Mouse (Mus musculus) midbrain, embryonic 15.5 days (tissue): ENCODE results near the gene 1700021F07Rik. TPM values are rescaled to one million over a fixed set of nuclear protein-coding genes. Genes with fewer than 3 reads are reported as not detected.

Experiments
- ATAC-seq: fragments of 200-750 bp; cut with Nextera tagmentation; replicated peaks from 2 replicates; pipeline ENCODE4 v1.8.0; 2017; ENCODE audit warnings: moderate TSS enrichment
- H3K27ac ChIP-seq: fragments of 300-500 bp; sonication (generic); 2 replicates; pipeline ENCODE4 v1.5.1; 2015; ENCODE audit warnings: mild to moderate bottlenecking, inconsistent platforms
- H3K27me3 ChIP-seq: fragments of 300-500 bp; sonication (generic); replicated peaks from 2 replicates; pipeline ENCODE4 v1.6.1; 2015; ENCODE audit warnings: inconsistent platforms
- H3K36me3 ChIP-seq: fragments of 300-500 bp; sonication (generic); replicated peaks from 2 replicates; pipeline ENCODE4 v1.6.1; 2015; ENCODE audit warnings: inconsistent platforms
- H3K4me1 ChIP-seq: fragments of 300-500 bp; sonication (generic); 2 replicates; pipeline ENCODE4 v1.6.1; 2015; ENCODE audit warnings: inconsistent platforms
- H3K4me2 ChIP-seq: fragments of 300-500 bp; sonication (generic); 2 replicates; pipeline ENCODE4 v1.6.1; 2015; ENCODE audit warnings: inconsistent platforms, mild to moderate bottlenecking, moderate library complexity
- H3K4me3 ChIP-seq: fragments of 300-500 bp; sonication (generic); 2 replicates; pipeline ENCODE4 v1.5.1; 2015; ENCODE audit warnings: mild to moderate bottlenecking, inconsistent platforms
- H3K9ac ChIP-seq: fragments of 300-500 bp; sonication (generic); 2 replicates; pipeline ENCODE4 v1.6.1; 2015; ENCODE audit warnings: mild to moderate bottlenecking, inconsistent platforms
- H3K9me3 ChIP-seq: fragments of 300-500 bp; sonication (generic); 2 replicates; pipeline ENCODE4 v1.6.1; 2016; ENCODE audit warnings: inconsistent platforms
- WGBS: fragments of 180-500 bp; shearing (Covaris S2); methylation state at CpG from one replicate; pipeline ENCODE4 v1.1.7; 2015; ENCODE audit warnings: mixed read lengths; 5-methylcytosine and 5-hydroxymethylcytosine counted together
- polyA plus RNA-seq: library from polyadenylated mRNA; unstranded; fragments of >200 nt; fragmentation: Nextera tagmentation; extraction: Ambion mirVana; gene quantifications from 2 replicates; pipeline ENCODE4 v1.2.1, GENCODE M21; 2015

1700021F07Rik gene
- not detected in 2 replicates for polyA plus RNA-seq

GRCm38 (mm10) chr2:173522376-173522775 lies at the start of gene 1700021F07Rik:
Gene 1700021F07Rik (plus strand): TSS chr2:173522586.
- 90% methylated on average over 18 of the region's 18 CpGs for WGBS
- no peak within 1 kb of the TSS for H3K4me2 ChIP-seq
- H3K27me3 ChIP-seq = no peaks in the 10 kb centered on the region
- no peak within 1 kb of the TSS for H3K9ac ChIP-seq
- no peak within 1 kb of the TSS for H3K27ac ChIP-seq
- H3K4me1 ChIP-seq = no peaks in the 10 kb centered on the region
- H3K4me3 ChIP-seq = no peak within 1 kb of the TSS
- no peak for ATAC-seq
- no peaks in the 10 kb centered on the region for H3K36me3 ChIP-seq
- H3K9me3 ChIP-seq = no peaks in the 10 kb centered on the region

DNA sequence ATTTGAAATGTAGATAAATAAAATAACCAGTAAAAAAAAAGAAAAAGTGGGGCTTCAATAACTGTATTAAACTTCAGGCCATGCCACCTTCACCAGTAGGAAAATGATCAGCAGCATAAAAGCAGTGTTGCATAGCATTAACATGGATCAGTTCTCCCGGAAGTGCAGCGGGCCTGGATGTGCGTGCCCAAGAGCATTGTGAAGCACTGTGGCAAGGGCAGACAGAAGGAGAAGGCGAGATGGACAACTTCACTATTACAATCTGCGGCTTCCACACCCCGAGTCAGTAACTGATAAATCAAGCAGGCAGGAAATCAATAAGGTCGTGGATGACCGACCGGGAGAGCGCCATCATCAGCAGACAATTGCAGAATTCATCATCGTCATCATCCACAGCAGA lies 49.2 kb upstream of the 1700021F07Rik start:
- ATAC-seq = no peak

GRCm38 (mm10) chr2:173479050-173479449 lies 43.3 kb upstream of the 1700021F07Rik start:
- no peak for ATAC-seq
- no peaks in the 10 kb centered on the region for H3K9me3 ChIP-seq
- no peak overlapping the region for H3K4me3 ChIP-seq
- H3K9ac ChIP-seq = no peak overlapping the region
- no peaks in the 10 kb centered on the region for H3K36me3 ChIP-seq
- H3K4me1 ChIP-seq = no peaks in the 10 kb centered on the region
- H3K27me3 ChIP-seq = no peaks in the 10 kb centered on the region
- no peak overlapping the region for H3K4me2 ChIP-seq
- no peak overlapping the region for H3K27ac ChIP-seq
- 94% methylated on average over 12 of the region's 12 CpGs for WGBS

More for the DNA sequence above, 49.2 kb upstream of the 1700021F07Rik start:
- Histone ChIP-seq H3K4me1 (no peaks in the 10 kb centered on the region), H3K36me3 (no peaks in the 10 kb centered on the region), H3K9me3 (no peaks in the 10 kb centered on the region), H3K27ac (no peak overlapping the region), H3K4me2 (no peak overlapping the region), H3K27me3 (no peaks in the 10 kb centered on the region), H3K4me3 (no peak overlapping the region), H3K9ac (no peak overlapping the region)
- WGBS = 60% methylated on average over 11 of the region's 11 CpGs

- WGBS = 94% methylated on average over 4 of the region's 4 CpGs
- Histone ChIP-seq H3K36me3 (no peaks in the 10 kb centered on the region), H3K9me3 (no peaks in the 10 kb centered on the region), H3K27me3 (no peaks in the 10 kb centered on the region), H3K4me1 (no peaks in the 10 kb centered on the region), H3K4me2 (no peak overlapping the region), H3K4me3 (no peak overlapping the region), H3K9ac (no peak overlapping the region), H3K27ac (no peak overlapping the region)
- no peak for ATAC-seq
Measured at GRCm38 (mm10) chr2:173484486-173484885, 37.9 kb upstream of the 1700021F07Rik start.

DNA sequence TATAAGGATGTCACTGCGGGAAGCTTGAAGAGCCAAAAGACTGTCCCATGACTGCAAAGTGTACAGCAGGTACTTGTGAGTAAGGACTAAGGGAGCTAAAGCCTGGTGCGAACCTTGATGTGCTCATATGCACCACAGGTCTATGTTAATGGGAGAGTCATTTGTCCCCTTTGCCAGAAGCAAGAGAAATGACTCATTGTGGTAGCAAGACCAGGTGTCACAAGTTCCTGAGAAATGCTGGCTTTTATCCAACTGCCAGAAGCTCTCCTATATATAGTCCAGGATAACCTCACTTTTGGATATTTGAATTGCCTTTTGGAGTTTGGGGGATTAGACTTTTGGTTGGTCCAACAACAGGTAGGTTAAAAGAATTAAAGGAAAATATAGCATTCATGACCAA lies 22.8 kb upstream of the 1700021F07Rik start:
- Histone ChIP-seq H3K9me3 (no peaks in the 10 kb centered on the region), H3K27me3 (no peaks in the 10 kb centered on the region), H3K4me2 (no peak overlapping the region), H3K36me3 (no peaks in the 10 kb centered on the region), H3K4me1 (no peaks in the 10 kb centered on the region), H3K9ac (no peak overlapping the region), H3K4me3 (no peak overlapping the region), H3K27ac (no peak overlapping the region)
- 92% methylated on average over 2 of the region's 2 CpGs for WGBS
- no peak for ATAC-seq

- H3K9ac ChIP-seq = no peak overlapping the region
- no peak overlapping the region for H3K4me3 ChIP-seq
- H3K4me2 ChIP-seq = no peak overlapping the region
- H3K27me3 ChIP-seq = no peaks in the 10 kb centered on the region
- H3K9me3 ChIP-seq = 0 out of 2 replicates have a peak, but pooled peaks cover 2% of the 10 kb centered on the region
- no peaks in the 10 kb centered on the region for H3K36me3 ChIP-seq
- ATAC-seq = no peak
- no peak overlapping the region for H3K27ac ChIP-seq
- WGBS = 90% methylated on average over 6 of the region's 6 CpGs
- H3K4me1 ChIP-seq = peaks cover 3% of the 10 kb centered on the region; the same call in 1 of the 2 replicates
Measured at GRCm38 (mm10) chr2:173513977-173514376, 8.4 kb upstream of the 1700021F07Rik start.

- H3K4me3 ChIP-seq = no peak overlapping the region
- ATAC-seq = no peak
- H3K27me3 ChIP-seq = no peaks in the 10 kb centered on the region
- H3K9me3 ChIP-seq = 0 out of 2 replicates have a peak, but pooled peaks cover 2% of the 10 kb centered on the region
- WGBS = 69% methylated on average over 6 of the region's 6 CpGs
- H3K4me1 ChIP-seq = peaks cover 3% of the 10 kb centered on the region; the same call in 1 of the 2 replicates
- H3K9ac ChIP-seq = no peak overlapping the region
- no peak overlapping the region for H3K4me2 ChIP-seq
- no peak overlapping the region for H3K27ac ChIP-seq
- H3K36me3 ChIP-seq = no peaks in the 10 kb centered on the region
Measured at GRCm38 (mm10) chr2:173515186-173515585, 7.2 kb upstream of the 1700021F07Rik start.

DNA sequence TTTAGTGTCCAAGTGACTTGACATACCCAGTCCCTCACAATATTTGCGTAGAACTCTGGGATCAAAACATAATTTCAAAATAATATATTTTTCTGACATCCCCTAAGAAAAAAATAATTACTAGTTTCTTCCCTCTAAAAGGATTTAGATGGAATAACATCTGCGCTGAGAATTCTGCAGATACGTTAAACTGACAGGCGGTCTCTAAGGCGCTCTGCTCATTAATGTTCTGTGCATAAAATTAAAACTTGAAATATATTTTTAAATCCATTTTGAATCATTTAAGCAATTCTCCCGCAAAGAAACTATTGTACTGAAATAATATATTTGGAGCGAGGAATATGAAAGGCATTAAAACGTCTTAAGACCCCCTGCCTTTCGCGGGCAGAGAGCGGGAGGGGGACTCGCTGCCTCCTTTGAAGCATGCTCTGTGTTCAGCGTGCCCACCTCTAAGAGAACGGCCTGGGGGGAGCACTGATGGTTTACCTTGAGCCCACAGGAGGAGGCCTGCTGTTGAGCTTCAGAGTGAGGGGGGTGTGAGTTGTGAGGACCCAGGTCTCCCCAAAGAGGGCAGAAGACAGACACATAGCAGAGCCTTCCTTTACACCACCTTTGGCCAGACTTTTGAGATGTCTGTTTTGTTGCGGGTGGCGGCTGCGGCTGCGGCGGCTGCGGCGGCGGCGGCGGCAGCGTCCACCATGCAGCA lies 6.1 kb upstream of the 1700021F07Rik start:
- ATAC-seq = 0 out of 2 replicates have a peak, but pooled peaks have one; percentile 24
- Histone ChIP-seq H3K9me3 (no peaks in the 10 kb centered on the region), H3K36me3 (no peaks in the 10 kb centered on the region), H3K27ac (no peak overlapping the region), H3K27me3 (no peaks in the 10 kb centered on the region), H3K9ac (no peak overlapping the region), H3K4me2 (no peak overlapping the region), H3K4me3 (no peak overlapping the region), H3K4me1 (peaks cover 3% of the 10 kb centered on the region; the same call in 1 of the 2 replicates)
- WGBS = 75% methylated on average over 25 of the region's 25 CpGs

- no peaks in the 10 kb centered on the region for H3K9me3 ChIP-seq
- no peak overlapping the region for H3K27ac ChIP-seq
- H3K4me2 ChIP-seq = no peak overlapping the region
- no peak overlapping the region for H3K9ac ChIP-seq
- H3K36me3 ChIP-seq = no peaks in the 10 kb centered on the region
- no peak overlapping the region for H3K4me3 ChIP-seq
- WGBS = 90% methylated on average over 3 of the region's 3 CpGs
- ATAC-seq = no peak
- no peaks in the 10 kb centered on the region for H3K4me1 ChIP-seq
- H3K27me3 ChIP-seq = no peaks in the 10 kb centered on the region
Measured at GRCm38 (mm10) chr2:173528493-173528892, 6.1 kb downstream of the 1700021F07Rik start.

DNA sequence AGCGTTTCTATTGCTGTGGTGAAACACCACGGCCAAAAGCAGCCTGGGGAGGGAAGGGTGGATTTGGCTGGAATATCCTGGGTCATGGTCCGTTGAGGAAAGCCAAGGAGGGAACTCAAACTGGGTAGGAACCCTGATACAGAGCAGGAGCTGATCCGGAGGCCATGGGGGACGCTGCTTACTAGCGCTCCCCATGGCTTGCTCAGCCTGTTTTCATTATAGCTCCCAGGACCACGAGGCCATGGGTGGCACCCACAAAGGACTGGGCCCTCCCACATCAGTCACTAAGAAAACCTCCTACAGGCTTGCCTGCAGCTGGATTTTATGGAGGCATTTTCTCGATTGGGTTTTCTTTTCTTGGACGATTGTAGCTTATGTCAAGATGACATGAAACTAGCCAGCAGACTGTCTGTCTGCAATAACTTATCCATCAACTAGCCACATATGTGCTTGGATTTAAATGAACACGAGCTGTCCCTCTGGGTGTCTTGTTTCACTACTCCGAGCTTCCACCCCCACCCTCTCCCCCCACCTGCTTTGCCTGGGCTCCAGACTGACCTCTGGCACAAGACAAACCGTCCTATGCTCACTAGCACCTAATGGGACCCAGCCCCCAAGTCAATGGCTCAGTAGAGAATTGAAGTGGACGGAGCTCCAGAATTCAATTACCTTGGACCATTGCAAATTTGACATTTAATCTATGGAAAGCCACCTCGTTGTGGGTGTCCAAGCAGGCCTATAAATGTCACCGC lies 10.5 kb downstream of the 1700021F07Rik start:
- WGBS = 70% methylated on average over 15 of the region's 15 CpGs
- H3K4me1 ChIP-seq = no peaks in the 10 kb centered on the region
- H3K9me3 ChIP-seq = no peaks in the 10 kb centered on the region
- ATAC-seq = no peak
- no peaks in the 10 kb centered on the region for H3K27me3 ChIP-seq
- H3K9ac ChIP-seq = no peak overlapping the region
- no peak overlapping the region for H3K4me3 ChIP-seq
- H3K4me2 ChIP-seq = no peak overlapping the region
- no peaks in the 10 kb centered on the region for H3K36me3 ChIP-seq
- H3K27ac ChIP-seq = no peak overlapping the region

- Histone ChIP-seq H3K4me1 (no peaks in the 10 kb centered on the region), H3K27ac (no peak overlapping the region), H3K4me2 (no peak overlapping the region), H3K36me3 (no peaks in the 10 kb centered on the region), H3K27me3 (no peaks in the 10 kb centered on the region), H3K9ac (no peak overlapping the region), H3K4me3 (no peak overlapping the region), H3K9me3 (no peaks in the 10 kb centered on the region)
- 84% methylated on average over 7 of the region's 7 CpGs for WGBS
- ATAC-seq = no peak
Measured at GRCm38 (mm10) chr2:173534581-173534980, 12.2 kb downstream of the 1700021F07Rik start.

DNA sequence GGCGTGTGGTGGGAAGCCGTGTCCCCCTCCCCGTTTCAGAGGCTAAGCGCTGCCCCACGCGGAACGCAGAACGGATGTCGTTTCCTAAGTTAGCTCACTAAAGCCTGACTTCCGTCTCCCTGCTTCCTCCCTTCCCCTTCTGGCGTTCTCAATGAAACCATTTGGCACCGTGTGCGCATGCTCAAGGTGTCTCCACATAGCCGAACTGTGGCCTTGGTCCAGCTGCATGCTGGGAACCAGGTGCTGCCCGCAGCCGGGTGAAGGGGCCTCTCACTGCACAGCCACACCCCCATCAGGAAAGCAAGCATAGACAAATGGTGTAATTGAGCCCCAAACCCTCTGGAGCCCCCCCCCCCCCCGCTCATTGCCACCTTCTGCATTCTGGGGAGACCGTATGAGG lies 13.0 kb downstream of the 1700021F07Rik start:
- Histone ChIP-seq H3K27ac (no peak overlapping the region), H3K4me1 (no peaks in the 10 kb centered on the region; the same call in 1 of the 2 replicates), H3K9ac (no peak overlapping the region), H3K9me3 (no peaks in the 10 kb centered on the region), H3K36me3 (no peaks in the 10 kb centered on the region), H3K4me3 (no peak overlapping the region), H3K27me3 (no peaks in the 10 kb centered on the region), H3K4me2 (no peak overlapping the region)
- no peak for ATAC-seq
- 87% methylated on average over 18 of the region's 18 CpGs for WGBS
